Mouse (Mus musculus): Measurements from ENCODE around the gene Clmn. TPM values are rescaled to one million over a fixed set of nuclear protein-coding genes. Genes with fewer than 3 reads are reported as not detected.

The Clmn gene
- polyA plus RNA-seq, 1 experiment, result 21.3 TPM

- Histone ChIP-seq H3K27ac (ENCODE audit: insufficient read depth, low read depth, low read length) (no peak overlapping the region), H3K27me3 (replicated peaks; ENCODE audit: control insufficient read depth, insufficient read depth, low read length) (no peaks in the 10 kb centered on the region), H3K4me3 (ENCODE audit: insufficient read depth, low read depth, low read length) (no peak overlapping the region), H3K4me1 (ENCODE audit: control insufficient read depth, insufficient read depth, low read length) (peaks cover 15% of the 10 kb centered on the region), H3K36me3 (ENCODE audit: control insufficient read depth, insufficient read depth, low read length) (no peaks in the 10 kb centered on the region)
- peak; percentile 56 for TF ChIP-seq CTCF (conservative IDR thresholded peaks at IDR 0.05; ENCODE audit: insufficient read depth, insufficient read length, low read depth, low read length)
- TF ChIP-seq POLR2A (IDR thresholded peaks at IDR 0.05; ENCODE audit: low read depth, low read length), result no peak
- WGBS, result 74% methylated on average over 4 of the region's 4 CpGs
- no peak for DNase-seq
These were observed 52.2 kb downstream of the Clmn start for GRCm38 (mm10) chr12:104812711-104813110.

GRCm38 (mm10) chr12:104810923-104811443 is 53.9 kb downstream of the Clmn start:
- WGBS, result 36% methylated on average over 7 of the region's 7 CpGs
- Histone ChIP-seq H3K4me1 (ENCODE audit: control insufficient read depth, insufficient read depth, low read length) (peaks cover 3% of the 10 kb centered on the region; the same call in 1 of the 2 replicates), H3K27me3 (replicated peaks; ENCODE audit: control insufficient read depth, insufficient read depth, low read length) (no peaks in the 10 kb centered on the region), H3K36me3 (ENCODE audit: control insufficient read depth, insufficient read depth, low read length) (no peaks in the 10 kb centered on the region), H3K27ac (ENCODE audit: insufficient read depth, low read depth, low read length) (no peak overlapping the region), H3K4me3 (ENCODE audit: insufficient read depth, low read depth, low read length) (no peak overlapping the region)
- no peak for DNase-seq
- no peak for TF ChIP-seq POLR2A (IDR thresholded peaks at IDR 0.05; ENCODE audit: low read depth, low read length)
- no peak for TF ChIP-seq CTCF (conservative IDR thresholded peaks at IDR 0.05; ENCODE audit: insufficient read depth, insufficient read length, low read depth, low read length)

GRCm38 (mm10) chr12:104808421-104809067 is 56.3 kb downstream of the Clmn start:
- Histone ChIP-seq H3K27me3 (replicated peaks; ENCODE audit: control insufficient read depth, insufficient read depth, low read length) (no peaks in the 10 kb centered on the region), H3K4me3 (ENCODE audit: insufficient read depth, low read depth, low read length) (no peak overlapping the region), H3K4me1 (ENCODE audit: control insufficient read depth, insufficient read depth, low read length) (no peaks in the 10 kb centered on the region; the same call in 1 of the 2 replicates), H3K27ac (ENCODE audit: insufficient read depth, low read depth, low read length) (no peak overlapping the region), H3K36me3 (ENCODE audit: control insufficient read depth, insufficient read depth, low read length) (no peaks in the 10 kb centered on the region)
- TF ChIP-seq CTCF (conservative IDR thresholded peaks at IDR 0.05; ENCODE audit: insufficient read depth, insufficient read length, low read depth, low read length) (no peak), POLR2A (IDR thresholded peaks at IDR 0.05; ENCODE audit: low read depth, low read length) (no peak)
- DNase-seq, result no peak
- 61% methylated on average over 17 of the region's 17 CpGs for WGBS

- no peaks in the 10 kb centered on the region for H3K4me1 ChIP-seq (ENCODE audit: control insufficient read depth, insufficient read depth, low read length)
- H3K36me3 ChIP-seq (ENCODE audit: control insufficient read depth, insufficient read depth, low read length), result no peaks in the 10 kb centered on the region
- H3K4me3 ChIP-seq (ENCODE audit: insufficient read depth, low read depth, low read length), result no peak overlapping the region
- WGBS, result 56% methylated on average over 4 of the region's 4 CpGs
- no peak for DNase-seq
- no peak overlapping the region for H3K27ac ChIP-seq (ENCODE audit: insufficient read depth, low read depth, low read length)
- H3K27me3 ChIP-seq (replicated peaks; ENCODE audit: control insufficient read depth, insufficient read depth, low read length), result no peaks in the 10 kb centered on the region
- no peak for TF ChIP-seq POLR2A (IDR thresholded peaks at IDR 0.05; ENCODE audit: low read depth, low read length)
- no peak for TF ChIP-seq CTCF (conservative IDR thresholded peaks at IDR 0.05; ENCODE audit: insufficient read depth, insufficient read length, low read depth, low read length)
These were observed 58.0 kb downstream of the Clmn start for GRCm38 (mm10) chr12:104806680-104807375.

- no peak for TF ChIP-seq POLR2A (IDR thresholded peaks at IDR 0.05; ENCODE audit: low read depth, low read length)
- TF ChIP-seq CTCF (conservative IDR thresholded peaks at IDR 0.05; ENCODE audit: insufficient read depth, insufficient read length, low read depth, low read length), result no peak
- 36% methylated on average over 9 of the region's 9 CpGs for WGBS
- H3K4me3 ChIP-seq (ENCODE audit: insufficient read depth, low read depth, low read length), result no peak overlapping the region
- H3K27ac ChIP-seq (ENCODE audit: insufficient read depth, low read depth, low read length), result no peak overlapping the region
- no peaks in the 10 kb centered on the region; the same call in 1 of the 2 replicates for H3K36me3 ChIP-seq (ENCODE audit: control insufficient read depth, insufficient read depth, low read length)
- H3K4me1 ChIP-seq (ENCODE audit: control insufficient read depth, insufficient read depth, low read length), result no peaks in the 10 kb centered on the region
- H3K27me3 ChIP-seq (replicated peaks; ENCODE audit: control insufficient read depth, insufficient read depth, low read length), result no peaks in the 10 kb centered on the region
- DNase-seq, result peak; percentile 41
These were observed 63.2 kb downstream of the Clmn start for GRCm38 (mm10) chr12:104801494-104802260.

- H3K36me3 ChIP-seq (ENCODE audit: control insufficient read depth, insufficient read depth, low read length), result no peaks in the 10 kb centered on the region; the same call in 1 of the 2 replicates
- 96% methylated on average over 3 of the region's 3 CpGs for WGBS
- TF ChIP-seq CTCF (conservative IDR thresholded peaks at IDR 0.05; ENCODE audit: insufficient read depth, insufficient read length, low read depth, low read length) (peak; percentile 32; the same call in 1 of the 2 replicates), POLR2A (IDR thresholded peaks at IDR 0.05; ENCODE audit: low read depth, low read length) (no peak)
- no peak overlapping the region for H3K27ac ChIP-seq (ENCODE audit: insufficient read depth, low read depth, low read length)
- H3K27me3 ChIP-seq (replicated peaks; ENCODE audit: control insufficient read depth, insufficient read depth, low read length), result no peaks in the 10 kb centered on the region
- no peak overlapping the region for H3K4me3 ChIP-seq (ENCODE audit: insufficient read depth, low read depth, low read length)
- DNase-seq, result no peak
- H3K4me1 ChIP-seq (ENCODE audit: control insufficient read depth, insufficient read depth, low read length), result no peaks in the 10 kb centered on the region
These were observed 65.5 kb downstream of the Clmn start for GRCm38 (mm10) chr12:104799365-104799764.

All from kidney, adult 2 months (tissue).